Mouse (Mus musculus): ENCODE measurements around the gene Dnmbp. TPM values are rescaled to one million over a fixed set of nuclear protein-coding genes. Genes with fewer than 3 reads are reported as not detected.
A peak's percentile ranks its signal among the peaks of the same experiment; 100 is the strongest.

The Dnmbp gene
- polyA plus RNA-seq, 1 experiment from 2014 or later = 9.8 TPM

DNA sequence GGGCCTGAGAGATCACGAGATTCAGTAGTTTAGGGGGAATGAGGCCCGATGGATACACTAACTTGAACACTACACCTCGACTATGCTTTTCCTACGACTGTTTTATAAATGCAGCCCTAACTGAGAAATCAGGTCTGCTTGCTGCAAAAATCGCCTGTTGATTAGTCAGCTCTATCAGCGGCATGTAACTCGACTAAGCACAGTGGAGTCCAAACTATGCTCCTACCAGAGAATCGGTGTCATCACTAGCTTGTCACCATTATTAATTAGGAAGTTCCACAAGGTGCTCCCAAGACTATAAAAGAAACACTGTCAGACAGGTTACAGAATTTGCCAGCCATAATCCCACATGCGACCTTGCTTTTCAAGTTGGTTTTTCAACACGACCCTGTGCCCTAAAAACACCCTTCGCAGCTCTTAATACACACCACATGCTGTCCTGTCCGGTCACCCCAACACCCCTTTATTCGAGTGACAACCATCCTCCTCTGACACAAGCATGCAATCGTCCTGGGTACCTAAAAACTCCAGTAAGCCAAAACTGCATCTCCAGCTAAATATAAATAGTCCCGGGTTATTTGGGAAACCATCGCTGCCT, 721 bp downstream of the Dnmbp start:
- Histone ChIP-seq H3K4me3 (replicated peaks) (peak overlapping the region; percentile 76), H3K4me1 (replicated peaks) (peaks cover 3% of the 10 kb centered on the region; the same call in 1 of the 2 replicates), H3K9ac (replicated peaks) (peak overlapping the region; percentile 83), H3K4me2 (replicated peaks) (peak overlapping the region; percentile 78), H3K9me3 (no peaks in the 10 kb centered on the region), H3K36me3 (no peaks in the 10 kb centered on the region), H3K27me3 (peaks cover 7% of the 10 kb centered on the region; the same call in 1 of the 2 replicates), H3K27ac (no peak overlapping the region; the same call in 1 of the 2 replicates)
- 34% methylated on average over 16 of the region's 16 CpGs for WGBS
- peak; percentile 32; the same call in 1 of the 2 replicates for ATAC-seq

DNA sequence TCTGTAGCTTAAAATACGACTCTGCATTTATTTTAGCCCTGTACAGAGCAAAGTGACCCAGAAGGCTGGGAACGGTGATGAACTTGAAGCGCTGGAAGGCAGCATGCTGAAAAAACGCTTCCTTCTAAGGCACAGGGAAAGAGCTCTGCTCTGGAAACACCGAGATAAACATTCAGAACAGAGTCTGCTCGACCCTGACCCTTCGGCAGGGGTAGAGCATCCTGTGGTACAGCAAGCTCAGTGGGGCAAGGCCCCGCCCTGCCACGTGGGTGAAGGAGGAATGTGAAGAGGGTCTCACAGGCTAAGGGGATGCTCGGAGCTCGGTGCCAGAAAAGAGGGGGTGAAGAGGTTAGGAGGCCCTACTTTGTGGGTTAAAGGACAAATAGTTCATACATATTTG, 1.6 kb downstream of the Dnmbp start:
- no peak overlapping the region for H3K27ac ChIP-seq
- H3K36me3 ChIP-seq = no peaks in the 10 kb centered on the region
- no peak overlapping the region for H3K4me2 ChIP-seq (replicated peaks)
- WGBS = 52% methylated on average over 11 of the region's 11 CpGs
- H3K27me3 ChIP-seq = peaks cover 7% of the 10 kb centered on the region; the same call in 1 of the 2 replicates
- no peak overlapping the region for H3K4me3 ChIP-seq (replicated peaks)
- peaks cover 3% of the 10 kb centered on the region; the same call in 1 of the 2 replicates for H3K4me1 ChIP-seq (replicated peaks)
- no peak for ATAC-seq
- no peak overlapping the region for H3K9ac ChIP-seq (replicated peaks)
- H3K9me3 ChIP-seq = no peaks in the 10 kb centered on the region

DNA sequence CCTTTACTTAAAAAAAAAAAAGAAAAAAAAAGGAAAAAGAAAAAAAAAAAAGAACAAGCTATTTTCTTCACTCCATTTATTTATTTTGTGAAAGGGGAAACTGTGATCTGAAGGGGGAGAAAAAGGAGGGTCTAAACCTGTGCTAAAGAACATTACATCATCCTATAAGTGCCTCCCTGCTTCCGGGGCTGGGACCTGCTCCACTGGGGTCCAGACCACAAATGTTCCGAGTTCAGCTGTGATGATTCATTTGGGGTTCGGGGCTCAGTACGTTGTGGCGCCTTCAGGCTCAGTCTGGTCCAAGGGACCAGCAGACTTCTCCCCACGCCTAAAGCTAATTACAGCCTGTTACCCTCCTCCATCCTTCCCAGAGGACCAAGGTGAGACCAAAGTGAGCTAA, 9.1 kb downstream of the Dnmbp start:
- Histone ChIP-seq H3K36me3 (no peaks in the 10 kb centered on the region), H3K27ac (no peak overlapping the region), H3K9me3 (no peaks in the 10 kb centered on the region), H3K4me3 (replicated peaks) (no peak overlapping the region), H3K4me2 (replicated peaks) (no peak overlapping the region), H3K9ac (replicated peaks) (no peak overlapping the region), H3K4me1 (replicated peaks) (peaks cover 12% of the 10 kb centered on the region), H3K27me3 (no peaks in the 10 kb centered on the region)
- no peak for ATAC-seq
- WGBS = 88% methylated on average over 6 of the region's 6 CpGs

DNA sequence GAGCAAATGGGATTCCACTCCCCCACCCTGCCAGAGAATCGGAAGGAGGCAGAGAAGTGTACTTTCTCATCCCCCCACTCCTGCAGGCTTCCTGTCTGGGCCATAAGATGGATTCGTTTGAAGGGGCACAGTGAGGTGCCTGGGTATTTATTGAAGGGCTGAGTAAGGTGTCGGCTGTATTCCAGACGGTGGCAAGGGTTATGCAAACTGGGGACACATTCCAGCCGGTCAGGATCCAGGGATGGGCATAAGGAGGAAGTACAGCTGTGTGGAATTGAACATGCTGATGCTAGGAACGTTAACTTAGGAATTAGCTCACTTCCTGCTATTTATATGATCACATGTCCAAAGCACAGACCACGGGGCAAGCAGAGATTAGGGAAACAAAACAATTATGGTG, 9.6 kb downstream of the Dnmbp start:
- Histone ChIP-seq H3K9ac (replicated peaks) (peak overlapping the region; percentile 39; the same call in 1 of the 2 replicates), H3K4me2 (replicated peaks) (no peak overlapping the region), H3K27me3 (no peaks in the 10 kb centered on the region), H3K4me3 (replicated peaks) (no peak overlapping the region), H3K36me3 (no peaks in the 10 kb centered on the region), H3K4me1 (replicated peaks) (peaks cover 12% of the 10 kb centered on the region), H3K9me3 (no peaks in the 10 kb centered on the region), H3K27ac (0 out of 2 replicates have a peak overlapping the region, but pooled peaks have one; percentile 9)
- WGBS = 52% methylated on average over 7 of the region's 7 CpGs
- no peak for ATAC-seq

DNA sequence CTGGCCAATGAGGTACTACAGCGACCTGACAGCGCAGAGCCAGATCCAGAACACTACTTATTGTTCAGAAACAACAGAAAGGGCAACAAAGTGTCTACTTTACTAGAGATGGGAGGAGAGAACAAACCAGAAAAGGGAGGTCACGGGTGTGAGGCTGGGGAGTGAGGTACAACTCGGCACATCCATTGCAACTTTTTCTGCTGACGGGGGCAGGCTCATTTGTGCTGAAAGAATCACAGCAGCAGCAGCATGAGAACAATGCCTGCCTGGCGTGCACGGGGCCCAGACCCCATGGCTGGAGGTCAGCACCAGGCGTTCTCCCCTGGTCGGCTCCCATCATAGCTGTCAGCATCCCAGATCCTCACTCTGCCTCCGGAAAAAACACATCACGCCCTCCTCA, 10.1 kb downstream of the Dnmbp start:
- no peaks in the 10 kb centered on the region for H3K36me3 ChIP-seq
- H3K4me1 ChIP-seq (replicated peaks) = peaks cover 12% of the 10 kb centered on the region
- no peaks in the 10 kb centered on the region for H3K27me3 ChIP-seq
- no peak overlapping the region for H3K27ac ChIP-seq
- 0 out of 2 replicates have a peak overlapping the region, but pooled peaks have one; percentile 4 for H3K4me2 ChIP-seq (replicated peaks)
- H3K4me3 ChIP-seq (replicated peaks) = no peak overlapping the region
- ATAC-seq = no peak
- H3K9ac ChIP-seq (replicated peaks) = peak overlapping the region; percentile 39; the same call in 1 of the 2 replicates
- no peaks in the 10 kb centered on the region for H3K9me3 ChIP-seq
- WGBS = 16% methylated on average over 11 of the region's 11 CpGs

DNA sequence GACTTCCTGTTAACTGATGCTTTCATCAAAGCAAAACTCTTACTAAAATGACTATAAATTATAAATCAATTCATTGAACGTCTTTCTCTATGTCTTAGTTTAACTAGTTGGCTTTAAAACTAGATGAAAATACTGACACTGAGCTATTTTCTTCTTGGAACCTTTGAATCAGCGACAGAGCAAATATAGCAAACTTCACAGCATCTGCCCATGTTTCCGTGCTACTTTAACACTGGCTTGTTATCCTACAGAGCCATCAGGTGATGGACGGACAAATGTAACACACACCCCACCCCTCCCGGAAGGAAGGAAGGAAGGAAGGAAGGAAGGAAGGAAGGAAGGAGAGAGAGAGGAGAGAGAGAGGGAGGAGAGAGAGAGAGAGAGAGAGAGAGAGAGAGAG, 12.0 kb downstream of the Dnmbp start:
- H3K4me1 ChIP-seq (replicated peaks) = peaks cover 12% of the 10 kb centered on the region
- no peak overlapping the region for H3K4me3 ChIP-seq (replicated peaks)
- no peak overlapping the region for H3K4me2 ChIP-seq (replicated peaks)
- H3K27ac ChIP-seq = no peak overlapping the region
- H3K27me3 ChIP-seq = no peaks in the 10 kb centered on the region
- H3K9me3 ChIP-seq = no peaks in the 10 kb centered on the region
- WGBS = 89% methylated on average over 5 of the region's 5 CpGs
- no peak overlapping the region for H3K9ac ChIP-seq (replicated peaks)
- H3K36me3 ChIP-seq = no peaks in the 10 kb centered on the region
- no peak for ATAC-seq

DNA sequence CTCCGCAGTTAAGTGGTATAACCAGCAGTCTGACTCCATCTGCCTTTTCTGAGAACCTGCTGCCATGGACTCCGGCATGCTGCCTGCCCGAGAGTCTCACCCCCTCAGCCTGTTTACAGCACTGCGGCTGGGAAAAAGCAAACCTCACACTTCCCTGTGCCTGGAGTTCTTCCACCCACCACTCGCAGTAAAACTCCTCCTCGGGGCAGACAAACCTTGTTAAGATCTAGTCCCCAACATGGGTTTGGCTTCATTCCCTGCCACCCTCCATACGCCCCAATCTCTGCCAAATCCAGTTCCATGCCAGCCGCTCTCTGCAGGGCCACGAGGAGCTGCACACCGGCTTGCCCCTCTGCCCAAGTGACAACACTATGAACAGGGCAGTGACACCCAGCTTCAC, 12.9 kb downstream of the Dnmbp start:
- Histone ChIP-seq H3K27ac (no peak overlapping the region), H3K9me3 (no peaks in the 10 kb centered on the region), H3K36me3 (no peaks in the 10 kb centered on the region), H3K4me1 (replicated peaks) (peaks cover 12% of the 10 kb centered on the region), H3K4me2 (replicated peaks) (no peak overlapping the region), H3K4me3 (replicated peaks) (no peak overlapping the region), H3K27me3 (no peaks in the 10 kb centered on the region), H3K9ac (replicated peaks) (no peak overlapping the region)
- ATAC-seq = no peak
- 87% methylated on average over 10 of the region's 10 CpGs for WGBS

DNA sequence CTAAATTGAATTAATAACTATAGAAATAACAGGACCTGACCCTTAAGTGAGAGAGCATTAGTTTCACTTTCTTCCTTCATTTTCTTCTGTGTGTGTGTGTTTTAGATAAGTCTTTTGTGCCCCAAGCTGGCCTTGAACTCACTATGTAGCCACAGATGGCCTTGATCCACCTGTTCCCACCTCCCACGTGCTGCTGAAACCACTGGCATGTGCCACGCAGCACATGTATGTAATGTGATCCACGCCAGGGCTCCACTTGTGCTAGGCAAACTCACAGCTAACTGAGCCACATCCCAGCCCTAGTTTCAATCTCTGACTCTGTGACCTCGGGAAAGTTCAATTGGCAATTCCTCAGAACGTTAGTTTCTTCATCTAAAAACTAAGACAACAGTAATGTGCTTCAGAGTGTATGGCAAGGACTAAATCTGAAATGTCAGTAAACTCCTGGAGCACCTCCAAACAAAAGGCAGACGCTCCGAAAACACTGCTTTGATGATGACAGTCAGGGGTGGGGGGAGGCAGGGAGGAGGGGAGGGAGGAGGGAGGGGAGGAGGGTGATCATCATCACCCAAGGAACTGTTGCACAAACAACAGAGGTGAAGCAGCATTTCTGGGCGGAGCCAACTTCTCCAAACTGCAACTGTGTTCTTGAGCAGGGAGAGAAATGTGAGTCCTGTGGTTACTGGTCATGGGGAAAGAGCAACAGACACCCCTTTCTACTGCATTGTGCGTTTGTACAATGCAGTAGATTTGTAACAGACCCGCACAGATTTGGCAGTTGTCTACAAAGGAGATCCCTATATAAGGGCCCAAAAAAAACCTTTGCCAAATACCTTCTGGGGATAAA, 13.6 kb downstream of the Dnmbp start:
- no peak for ATAC-seq
- Histone ChIP-seq H3K4me1 (replicated peaks) (peaks cover 12% of the 10 kb centered on the region), H3K36me3 (no peaks in the 10 kb centered on the region), H3K4me2 (replicated peaks) (no peak overlapping the region), H3K4me3 (replicated peaks) (no peak overlapping the region), H3K9ac (replicated peaks) (no peak overlapping the region), H3K9me3 (no peaks in the 10 kb centered on the region), H3K27me3 (peaks cover 3% of the 10 kb centered on the region; the same call in 1 of the 2 replicates), H3K27ac (no peak overlapping the region)
- 82% methylated on average over 10 of the region's 10 CpGs for WGBS

DNA sequence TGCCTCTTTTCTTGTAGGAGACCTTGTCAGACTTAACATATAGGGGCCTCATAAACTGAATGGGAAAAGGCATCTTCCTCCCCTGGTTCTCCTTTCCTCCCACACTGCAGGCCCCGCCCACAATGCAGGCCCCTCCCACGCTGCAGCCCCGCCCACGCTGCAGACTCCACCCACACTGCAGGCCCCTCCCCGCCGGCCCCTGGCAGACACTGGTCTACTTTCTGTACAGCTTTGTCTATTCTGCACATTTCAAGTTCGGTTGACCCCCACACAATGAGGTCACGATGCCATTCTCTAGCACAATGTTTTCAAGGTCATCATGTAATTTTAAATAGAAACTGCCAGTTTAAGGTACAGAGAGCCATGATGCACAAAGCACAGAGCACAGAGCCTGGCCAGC, 15.6 kb downstream of the Dnmbp start:
- H3K36me3 ChIP-seq = no peaks in the 10 kb centered on the region
- H3K9me3 ChIP-seq = no peaks in the 10 kb centered on the region
- WGBS = 70% methylated on average over 8 of the region's 8 CpGs
- H3K27me3 ChIP-seq = peaks cover 13% of the 10 kb centered on the region
- H3K4me2 ChIP-seq (replicated peaks) = no peak overlapping the region
- no peak for ATAC-seq
- no peak overlapping the region for H3K27ac ChIP-seq
- no peak overlapping the region for H3K4me3 ChIP-seq (replicated peaks)
- H3K9ac ChIP-seq (replicated peaks) = no peak overlapping the region
- H3K4me1 ChIP-seq (replicated peaks) = peaks cover 8% of the 10 kb centered on the region

DNA sequence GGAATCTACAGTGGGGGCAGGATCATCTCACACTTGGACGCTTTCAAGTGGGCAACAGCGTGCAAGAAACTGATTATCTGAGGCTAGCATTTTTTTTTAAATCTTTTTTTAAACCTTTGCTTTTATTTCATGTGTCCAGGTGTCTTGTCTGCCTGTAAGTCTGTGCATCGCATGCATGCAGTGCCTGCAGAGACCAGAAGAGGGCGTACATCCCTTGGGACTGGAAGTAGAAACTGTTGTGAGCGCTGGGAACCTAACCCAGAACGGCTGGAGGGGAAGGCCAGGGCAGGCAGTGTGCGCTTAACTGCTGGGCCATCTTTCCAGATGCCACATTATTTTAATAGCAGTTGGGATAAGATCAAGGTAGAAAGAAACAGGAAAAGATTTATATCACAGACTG, 17.0 kb downstream of the Dnmbp start:
- peaks cover 8% of the 10 kb centered on the region for H3K4me1 ChIP-seq (replicated peaks)
- no peak overlapping the region for H3K4me3 ChIP-seq (replicated peaks)
- H3K4me2 ChIP-seq (replicated peaks) = no peak overlapping the region
- no peaks in the 10 kb centered on the region for H3K36me3 ChIP-seq
- no peak overlapping the region for H3K9ac ChIP-seq (replicated peaks)
- H3K27ac ChIP-seq = no peak overlapping the region
- H3K27me3 ChIP-seq = peaks cover 13% of the 10 kb centered on the region
- H3K9me3 ChIP-seq = no peaks in the 10 kb centered on the region
- 91% methylated on average over 7 of the region's 7 CpGs for WGBS
- ATAC-seq = no peak

DNA sequence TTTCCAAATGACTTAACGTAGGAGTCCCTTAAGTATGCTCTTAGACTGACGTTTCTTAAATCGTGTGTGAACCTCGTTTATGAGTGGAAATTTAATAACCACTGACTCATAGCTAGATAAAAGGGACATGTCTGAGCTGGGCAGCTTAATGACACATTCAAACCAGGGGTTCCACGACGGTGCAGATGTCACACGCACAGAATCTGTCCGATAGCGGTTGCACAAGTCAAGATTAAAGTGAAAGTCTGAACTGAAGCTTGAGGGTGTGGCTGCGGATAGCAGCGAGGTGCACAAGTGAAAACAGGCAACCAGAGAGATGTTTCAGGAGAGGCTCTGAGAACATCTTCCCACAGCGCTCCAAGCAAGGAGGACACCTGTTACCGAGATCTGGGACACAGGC, 18.6 kb downstream of the Dnmbp start:
- Histone ChIP-seq H3K4me2 (replicated peaks) (no peak overlapping the region), H3K9me3 (no peaks in the 10 kb centered on the region), H3K27ac (no peak overlapping the region), H3K36me3 (no peaks in the 10 kb centered on the region), H3K4me3 (replicated peaks) (no peak overlapping the region), H3K4me1 (replicated peaks) (peaks cover 8% of the 10 kb centered on the region), H3K27me3 (peaks cover 13% of the 10 kb centered on the region), H3K9ac (replicated peaks) (no peak overlapping the region)
- 60% methylated on average over 13 of the region's 13 CpGs for WGBS
- no peak for ATAC-seq

DNA sequence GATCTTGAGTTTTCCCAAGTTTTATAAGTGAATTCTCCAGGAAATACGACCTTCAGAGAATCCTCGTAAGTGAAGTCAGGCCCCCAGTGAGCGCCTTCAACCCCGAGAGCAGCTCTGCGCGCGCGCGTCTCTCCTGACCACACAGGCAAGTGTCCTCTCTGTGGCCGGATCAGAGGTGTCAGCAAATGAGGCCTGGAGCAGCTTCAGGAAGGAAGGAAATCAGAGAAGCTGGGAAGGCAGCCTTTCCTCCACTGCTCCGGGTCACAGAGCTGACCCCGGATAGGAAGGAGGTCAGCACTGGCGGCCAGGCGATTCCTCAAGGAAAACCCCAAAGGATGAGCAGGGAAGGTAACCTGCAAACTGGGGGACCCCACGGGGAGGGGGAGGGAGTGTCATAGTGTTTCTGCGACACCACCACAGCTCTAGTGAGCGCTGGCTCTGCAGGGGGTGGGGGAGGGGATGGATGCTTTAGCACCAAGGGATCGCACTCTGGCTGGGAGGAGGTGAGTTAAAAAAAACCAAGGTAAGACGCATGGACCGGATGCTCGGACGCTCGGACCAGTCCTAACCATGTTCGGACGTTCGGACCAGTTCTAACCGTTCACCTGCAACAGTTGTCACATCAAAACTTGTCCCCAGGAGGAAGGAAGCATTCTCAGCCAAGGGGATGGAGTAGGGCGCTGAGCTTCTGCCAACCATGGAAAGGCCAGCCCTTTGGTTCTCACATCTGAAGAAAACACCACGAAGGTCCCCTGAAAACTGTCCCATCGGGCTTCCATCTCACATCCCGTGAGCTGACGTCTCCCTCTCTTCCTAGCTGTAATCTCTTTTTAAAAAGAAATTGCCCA, 19.3 kb downstream of the Dnmbp start:
- H3K4me1 ChIP-seq (replicated peaks) = peaks cover 8% of the 10 kb centered on the region
- peak overlapping the region; percentile 29 for H3K4me2 ChIP-seq (replicated peaks)
- no peaks in the 10 kb centered on the region for H3K9me3 ChIP-seq
- no peak for ATAC-seq
- H3K4me3 ChIP-seq (replicated peaks) = no peak overlapping the region
- 17% methylated on average over 32 of the region's 32 CpGs for WGBS
- H3K27me3 ChIP-seq = peaks cover 13% of the 10 kb centered on the region
- no peak overlapping the region for H3K27ac ChIP-seq
- H3K9ac ChIP-seq (replicated peaks) = no peak overlapping the region
- no peaks in the 10 kb centered on the region for H3K36me3 ChIP-seq
